Mouse (Mus musculus): ENCODE data around the gene Wdr76. TPM values are rescaled to one million over a fixed set of nuclear protein-coding genes. Genes with fewer than 3 reads are reported as not detected.

The Wdr76 gene
- polyA plus RNA-seq, 1 experiment from 2014 or later = 7.1 TPM

GRCm38 (mm10) chr2:121525056-121525455 is 18.5 kb downstream of the Wdr76 start:
- Histone ChIP-seq H3K27me3 (no peaks in the 10 kb centered on the region), H3K4me2 (no peak overlapping the region), H3K9me3 (no peaks in the 10 kb centered on the region), H3K27ac (no peak overlapping the region), H3K36me3 (peaks cover 19% of the 10 kb centered on the region), H3K4me3 (no peak overlapping the region), H3K4me1 (no peaks in the 10 kb centered on the region), H3K9ac (no peak overlapping the region)
- ATAC-seq (ENCODE audit: insufficient number of reproducible peaks, low FRiP score, low TSS enrichment, low read depth) = no peak
- WGBS = 90% methylated on average over 2 of the region's 2 CpGs

- H3K27me3 ChIP-seq = no peaks in the 10 kb centered on the region
- no peak overlapping the region for H3K4me2 ChIP-seq
- no peak overlapping the region for H3K9ac ChIP-seq
- H3K4me1 ChIP-seq = no peaks in the 10 kb centered on the region
- peaks cover 21% of the 10 kb centered on the region for H3K36me3 ChIP-seq
- ATAC-seq (ENCODE audit: insufficient number of reproducible peaks, low FRiP score, low TSS enrichment, low read depth) = no peak
- H3K9me3 ChIP-seq = no peaks in the 10 kb centered on the region
- WGBS = 93% methylated on average over 3 of the region's 3 CpGs
- no peak overlapping the region for H3K4me3 ChIP-seq
- H3K27ac ChIP-seq = no peak overlapping the region
Observed at GRCm38 (mm10) chr2:121544829-121545228, 38.3 kb downstream of the Wdr76 start.

GRCm38 (mm10) chr2:121549630-121550029 is 43.1 kb downstream of the Wdr76 start:
- H3K27ac ChIP-seq = no peak overlapping the region
- no peak overlapping the region for H3K4me3 ChIP-seq
- no peak for ATAC-seq (ENCODE audit: insufficient number of reproducible peaks, low FRiP score, low TSS enrichment, low read depth)
- no peaks in the 10 kb centered on the region for H3K9me3 ChIP-seq
- no peaks in the 10 kb centered on the region for H3K4me1 ChIP-seq
- no peak overlapping the region for H3K9ac ChIP-seq
- no peak overlapping the region for H3K4me2 ChIP-seq
- no peaks in the 10 kb centered on the region; the same call in 1 of the 2 replicates for H3K36me3 ChIP-seq
- WGBS = 91% methylated on average over 6 of the region's 6 CpGs
- no peaks in the 10 kb centered on the region for H3K27me3 ChIP-seq

GRCm38 (mm10) chr2:121551271-121551670 is 44.7 kb downstream of the Wdr76 start:
- Histone ChIP-seq H3K4me2 (no peak overlapping the region), H3K9ac (no peak overlapping the region), H3K27ac (no peak overlapping the region), H3K9me3 (no peaks in the 10 kb centered on the region), H3K4me3 (no peak overlapping the region), H3K36me3 (no peaks in the 10 kb centered on the region; the same call in 1 of the 2 replicates), H3K27me3 (no peaks in the 10 kb centered on the region), H3K4me1 (no peaks in the 10 kb centered on the region)
- no peak for ATAC-seq (ENCODE audit: insufficient number of reproducible peaks, low FRiP score, low TSS enrichment, low read depth)
- WGBS = 71% methylated on average over 8 of the region's 8 CpGs

GRCm38 (mm10) chr2:121563117-121563516 is 56.6 kb downstream of the Wdr76 start:
- Histone ChIP-seq H3K4me2 (no peak overlapping the region), H3K9me3 (no peaks in the 10 kb centered on the region), H3K27me3 (no peaks in the 10 kb centered on the region), H3K9ac (no peak overlapping the region), H3K27ac (no peak overlapping the region), H3K4me1 (no peaks in the 10 kb centered on the region), H3K4me3 (no peak overlapping the region), H3K36me3 (no peaks in the 10 kb centered on the region)
- no peak for ATAC-seq (ENCODE audit: insufficient number of reproducible peaks, low FRiP score, low TSS enrichment, low read depth)
- WGBS = 89% methylated on average over 3 of the region's 3 CpGs

GRCm38 (mm10) chr2:121565911-121566310 is 59.4 kb downstream of the Wdr76 start:
- no peaks in the 10 kb centered on the region for H3K36me3 ChIP-seq
- no peak overlapping the region for H3K27ac ChIP-seq
- H3K9ac ChIP-seq = no peak overlapping the region
- H3K4me2 ChIP-seq = no peak overlapping the region
- 36% methylated on average over 5 of the region's 5 CpGs for WGBS
- no peak overlapping the region for H3K4me3 ChIP-seq
- no peaks in the 10 kb centered on the region for H3K4me1 ChIP-seq
- ATAC-seq (ENCODE audit: insufficient number of reproducible peaks, low FRiP score, low TSS enrichment, low read depth) = no peak
- no peaks in the 10 kb centered on the region for H3K27me3 ChIP-seq
- no peaks in the 10 kb centered on the region for H3K9me3 ChIP-seq

- 86% methylated on average over 3 of the region's 3 CpGs for WGBS
- Histone ChIP-seq H3K4me1 (peaks cover 10% of the 10 kb centered on the region; the same call in 1 of the 2 replicates), H3K27me3 (0 out of 2 replicates have a peak, but pooled peaks cover 3% of the 10 kb centered on the region), H3K27ac (no peak overlapping the region), H3K4me2 (no peak overlapping the region), H3K4me3 (no peak overlapping the region), H3K9me3 (no peaks in the 10 kb centered on the region), H3K36me3 (no peaks in the 10 kb centered on the region), H3K9ac (no peak overlapping the region)
- ATAC-seq (ENCODE audit: insufficient number of reproducible peaks, low FRiP score, low TSS enrichment, low read depth) = no peak
Observed at GRCm38 (mm10) chr2:121570049-121570448, 63.5 kb downstream of the Wdr76 start.

- ATAC-seq (ENCODE audit: insufficient number of reproducible peaks, low FRiP score, low TSS enrichment, low read depth) = no peak
- Histone ChIP-seq H3K9me3 (no peaks in the 10 kb centered on the region), H3K36me3 (no peaks in the 10 kb centered on the region), H3K4me3 (no peak overlapping the region), H3K9ac (no peak overlapping the region), H3K4me1 (peaks cover 10% of the 10 kb centered on the region; the same call in 1 of the 2 replicates), H3K4me2 (no peak overlapping the region), H3K27ac (no peak overlapping the region), H3K27me3 (0 out of 2 replicates have a peak, but pooled peaks cover 3% of the 10 kb centered on the region)
- WGBS = 75% methylated on average over 8 of the region's 8 CpGs
Observed at GRCm38 (mm10) chr2:121570999-121571655, 64.6 kb downstream of the Wdr76 start.

- Histone ChIP-seq H3K27me3 (0 out of 2 replicates have a peak, but pooled peaks cover 3% of the 10 kb centered on the region), H3K4me2 (no peak overlapping the region), H3K9me3 (no peaks in the 10 kb centered on the region), H3K9ac (no peak overlapping the region), H3K27ac (no peak overlapping the region), H3K4me1 (peaks cover 10% of the 10 kb centered on the region; the same call in 1 of the 2 replicates), H3K36me3 (no peaks in the 10 kb centered on the region), H3K4me3 (no peak overlapping the region)
- ATAC-seq (ENCODE audit: insufficient number of reproducible peaks, low FRiP score, low TSS enrichment, low read depth) = no peak
- 13% methylated on average over 7 of the region's 7 CpGs for WGBS
Observed at GRCm38 (mm10) chr2:121571780-121572179, 65.3 kb downstream of the Wdr76 start.

GRCm38 (mm10) chr2:121574066-121574630 is 67.6 kb downstream of the Wdr76 start:
- 57% methylated on average over 9 of the region's 9 CpGs for WGBS
- no peaks in the 10 kb centered on the region for H3K36me3 ChIP-seq
- ATAC-seq (ENCODE audit: insufficient number of reproducible peaks, low FRiP score, low TSS enrichment, low read depth) = no peak
- no peak overlapping the region for H3K4me2 ChIP-seq
- no peak overlapping the region for H3K27ac ChIP-seq
- peaks cover 10% of the 10 kb centered on the region; the same call in 1 of the 2 replicates for H3K4me1 ChIP-seq
- no peak overlapping the region for H3K4me3 ChIP-seq
- H3K9ac ChIP-seq = no peak overlapping the region
- no peaks in the 10 kb centered on the region for H3K9me3 ChIP-seq
- 0 out of 2 replicates have a peak, but pooled peaks cover 3% of the 10 kb centered on the region for H3K27me3 ChIP-seq

GRCm38 (mm10) chr2:121575741-121576201 is 69.2 kb downstream of the Wdr76 start:
- Histone ChIP-seq H3K9ac (no peak overlapping the region), H3K9me3 (no peaks in the 10 kb centered on the region), H3K27me3 (0 out of 2 replicates have a peak, but pooled peaks cover 3% of the 10 kb centered on the region), H3K4me1 (peaks cover 10% of the 10 kb centered on the region; the same call in 1 of the 2 replicates), H3K27ac (no peak overlapping the region), H3K4me2 (no peak overlapping the region), H3K36me3 (no peaks in the 10 kb centered on the region), H3K4me3 (no peak overlapping the region)
- 46% methylated on average over 8 of the region's 8 CpGs for WGBS
- no peak for ATAC-seq (ENCODE audit: insufficient number of reproducible peaks, low FRiP score, low TSS enrichment, low read depth)

- H3K27ac ChIP-seq = no peak overlapping the region
- no peaks in the 10 kb centered on the region for H3K27me3 ChIP-seq
- no peak overlapping the region for H3K4me3 ChIP-seq
- H3K9ac ChIP-seq = no peak overlapping the region
- H3K4me1 ChIP-seq = peaks cover 5% of the 10 kb centered on the region
- no peaks in the 10 kb centered on the region for H3K9me3 ChIP-seq
- H3K36me3 ChIP-seq = no peaks in the 10 kb centered on the region
- H3K4me2 ChIP-seq = no peak overlapping the region
- 80% methylated on average over 13 of the region's 13 CpGs for WGBS
- no peak for ATAC-seq (ENCODE audit: insufficient number of reproducible peaks, low FRiP score, low TSS enrichment, low read depth)
Observed at GRCm38 (mm10) chr2:121582809-121583376, 76.4 kb downstream of the Wdr76 start.
